Mouse (Mus musculus) layer of hippocampus, postnatal 25 days (tissue): ENCODE data around the gene Mettl16. TPM values are rescaled to one million over a fixed set of nuclear protein-coding genes. Genes with fewer than 3 reads are reported as not detected.

Experiments
- microRNA-seq, 2 experiments: library from miRNA; unstranded; fragments of <30 nt; microRNA quantifications; one replicate each; pipeline ENCODE4 v1.2.0; 2021
- total RNA-seq, 2 experiments: library from RNA; stranded (reverse); gene quantifications; 2 replicates each; pipeline ENCODE4 v1.2.3; 2021

The Mettl16 gene
- total RNA-seq, 2 experiments from 2014 or later = 27.0 to 27.5 TPM

Small RNA genes within 50 kb of the gene (microRNA-seq; reads per million reads assigned to microRNA genes)
- gene Mir6926 = 2.4 to 3.1 reads per million in 2 experiments

Other genes starting within 250 kb of the Mettl16 start
- 100 to 1,000 TPM; 139 to 144 TPM for gene Rap1gap2, start 159.9 kb upstream of the Mettl16 start, total RNA-seq
- gene Ccdc92b, start 151.2 kb upstream of the Mettl16 start, total RNA-seq = 10 to 100 TPM; 21.9 to 22.6 TPM
- gene Cluh, start 121.3 kb upstream of the Mettl16 start, total RNA-seq = 10 to 100 TPM; 68.2 to 77.3 TPM
- 100 to 1,000 TPM; 358 to 403 TPM for gene Pafah1b1, start 46.2 kb upstream of the Mettl16 start, total RNA-seq
- 10 to 100 TPM; 28.9 to 34.4 TPM for gene Mnt, start 60.1 kb downstream of the Mettl16 start, total RNA-seq
- 10 to 100 TPM; 82.9 to 86.4 TPM for gene Sgsm2, start 126.2 kb downstream of the Mettl16 start, total RNA-seq
- gene Tsr1, start 127.2 kb downstream of the Mettl16 start, total RNA-seq = 10 to 100 TPM; 32.6 to 32.9 TPM
- 10 to 100 TPM; 27.9 to 31.2 TPM for gene Smg6, start 155.0 kb downstream of the Mettl16 start, total RNA-seq
- gene Srr, start 155.1 kb downstream of the Mettl16 start, total RNA-seq = 100 to 1,000 TPM; 108 to 109 TPM